Comparison of ENCODE assay signal across 1 mouse cellular context in genomic region chr6:124686644-124687043, GRCm38 (mm10).
A peak's percentile ranks its signal among the peaks of the same experiment; 100 is the strongest.
TF ChIP-seq lines count a peak whose summit lies in the region.

No protein-coding gene starts in this region.

TF ChIP-seq in MEL, 35 proteins besides CTCF, POLR2A, EP300 and RAD21:
- peak; percentile 31; the same call in 1 of the 2 replicates for TF ChIP-seq USF1 (IDR thresholded peaks at IDR 0.05; ENCODE audit: low read depth, low read length)
TF ChIP-seq in MEL: peak in this region for 1; not testable (repeated sequence) for 34.
